Mouse (Mus musculus): ENCODE data around the gene Hist1h2ad. TPM values are rescaled to one million over a fixed set of nuclear protein-coding genes. Genes with fewer than 3 reads are reported as not detected.
"Not testable (repeated sequence)": the region's sequence is repeated elsewhere in the genome, so short reads cannot be mapped to it uniquely, and the experiment has no call there.

The Hist1h2ad gene
- polyA plus RNA-seq, 1 experiment from 2014 or later, result 4.6 TPM

- ATAC-seq (ENCODE audit: borderline replicate concordance, extremely low read depth, low FRiP score, low TSS enrichment), result peak; percentile 96
- Histone ChIP-seq H3K4me2 (peak within 1 kb of the TSS; percentile 67), H3K9ac (peak within 1 kb of the TSS; percentile 58), H3K27ac (peak within 1 kb of the TSS; percentile 93), H3K4me3 (peak within 1 kb of the TSS; percentile 49)
- not testable (repeated sequence) for H3K9me3 ChIP-seq, H3K27me3 ChIP-seq, H3K36me3 ChIP-seq, H3K4me1 ChIP-seq
- under 1% methylated on average over 36 of the region's 42 CpGs for WGBS
Measured at GRCm38 (mm10) chr13:23542999-23543607, 31.1 kb upstream of the Hist1h2ad start, which contains the start of gene Hist1h2bh. TSS of gene Hist1h2bh (minus strand) at chr13:23543392.

- Histone ChIP-seq H3K27me3 (no peaks in the 10 kb centered on the region), H3K9me3 (no peaks in the 10 kb centered on the region), H3K4me3 (peak within 1 kb of the TSS; percentile 49), H3K4me2 (peak within 1 kb of the TSS; percentile 67), H3K36me3 (no peaks in the 10 kb centered on the region), H3K9ac (peak within 1 kb of the TSS; percentile 58), H3K27ac (peak within 1 kb of the TSS; percentile 93), H3K4me1 (peaks cover 3% of the 10 kb centered on the region; the same call in 1 of the 2 replicates)
- peak; percentile 92 for ATAC-seq (ENCODE audit: borderline replicate concordance, extremely low read depth, low FRiP score, low TSS enrichment)
- WGBS, result under 1% methylated on average over 24 of the region's 45 CpGs
Measured at GRCm38 (mm10) chr13:23543965-23544786, 30.0 kb upstream of the Hist1h2ad start, which contains the start of gene Hist1h3f. TSS of gene Hist1h3f (plus strand) at chr13:23544052.

GRCm38 (mm10) chr13:23544787-23545120, 29.4 kb upstream of the Hist1h2ad start:
- H3K4me1 ChIP-seq, H3K27me3 ChIP-seq, H3K9me3 ChIP-seq, H3K36me3 ChIP-seq: not testable (repeated sequence)
- H3K4me3 ChIP-seq, result peak overlapping the region; percentile 49
- H3K9ac ChIP-seq, result peak overlapping the region; percentile 49
- ATAC-seq (ENCODE audit: borderline replicate concordance, extremely low read depth, low FRiP score, low TSS enrichment), result peak; percentile 2; the same call in 1 of the 2 replicates
- WGBS, result 2% methylated on average over 11 of the region's 14 CpGs
- peak overlapping the region; percentile 67 for H3K4me2 ChIP-seq
- peak overlapping the region; percentile 93 for H3K27ac ChIP-seq

- no peaks in the 10 kb centered on the region for H3K27me3 ChIP-seq
- no peak for ATAC-seq (ENCODE audit: borderline replicate concordance, extremely low read depth, low FRiP score, low TSS enrichment)
- no peak overlapping the region for H3K9ac ChIP-seq
- no peaks in the 10 kb centered on the region for H3K36me3 ChIP-seq
- no peak overlapping the region for H3K4me2 ChIP-seq
- peaks cover 6% of the 10 kb centered on the region; the same call in 1 of the 2 replicates for H3K4me1 ChIP-seq
- no peaks in the 10 kb centered on the region for H3K9me3 ChIP-seq
- H3K27ac ChIP-seq, result 0 out of 2 replicates have a peak overlapping the region, but pooled peaks have one; percentile 37
- H3K4me3 ChIP-seq, result no peak overlapping the region
- 53% methylated on average over 5 of the region's 5 CpGs for WGBS
Measured at GRCm38 (mm10) chr13:23546694-23547093, 27.5 kb upstream of the Hist1h2ad start.

- no peaks in the 10 kb centered on the region for H3K9me3 ChIP-seq
- H3K4me3 ChIP-seq, result peak overlapping the region; percentile 48
- H3K4me2 ChIP-seq, result peak overlapping the region; percentile 62
- no peaks in the 10 kb centered on the region for H3K27me3 ChIP-seq
- no peak for ATAC-seq (ENCODE audit: borderline replicate concordance, extremely low read depth, low FRiP score, low TSS enrichment)
- peaks cover 10% of the 10 kb centered on the region for H3K4me1 ChIP-seq
- peak overlapping the region; percentile 93 for H3K27ac ChIP-seq
- peak overlapping the region; percentile 54 for H3K9ac ChIP-seq
- H3K36me3 ChIP-seq, result no peaks in the 10 kb centered on the region
- WGBS, result 10% methylated on average over 3 of the region's 3 CpGs
Measured at GRCm38 (mm10) chr13:23550761-23551145, 23.4 kb upstream of the Hist1h2ad start.

GRCm38 (mm10) chr13:23551146-23551834, 22.9 kb upstream of the Hist1h2ad start, which contains the start of gene Hist1h4f:
TSS of gene Hist1h4f (minus strand) at chr13:23551648.
- Histone ChIP-seq H3K4me2 (peak within 1 kb of the TSS; percentile 62), H3K27ac (peak within 1 kb of the TSS; percentile 93), H3K4me3 (peak within 1 kb of the TSS; percentile 48), H3K9ac (peak within 1 kb of the TSS; percentile 54)
- under 1% methylated on average over 47 of the region's 47 CpGs for WGBS
- H3K27me3 ChIP-seq, H3K36me3 ChIP-seq, H3K9me3 ChIP-seq, H3K4me1 ChIP-seq: not testable (repeated sequence)
- peak; percentile 81 for ATAC-seq (ENCODE audit: borderline replicate concordance, extremely low read depth, low FRiP score, low TSS enrichment)

- no peak for ATAC-seq (ENCODE audit: borderline replicate concordance, extremely low read depth, low FRiP score, low TSS enrichment)
- H3K9me3 ChIP-seq, result no peaks in the 10 kb centered on the region
- peak overlapping the region; percentile 19; the same call in 1 of the 2 replicates for H3K9ac ChIP-seq
- peaks cover 13% of the 10 kb centered on the region for H3K4me1 ChIP-seq
- peak overlapping the region; percentile 62 for H3K4me2 ChIP-seq
- peak overlapping the region; percentile 93 for H3K27ac ChIP-seq
- H3K4me3 ChIP-seq, result peak overlapping the region; percentile 48
- H3K36me3 ChIP-seq, result no peaks in the 10 kb centered on the region
- WGBS, result 39% methylated on average over 8 of the region's 8 CpGs
- no peaks in the 10 kb centered on the region for H3K27me3 ChIP-seq
Measured at GRCm38 (mm10) chr13:23551931-23552914, 22.0 kb upstream of the Hist1h2ad start.

- 0 out of 2 replicates have a peak within 1 kb of the TSS, but pooled peaks have one; percentile 19 for H3K9ac ChIP-seq
- H3K27ac ChIP-seq, result peak within 1 kb of the TSS; percentile 99
- H3K9me3 ChIP-seq, result no peaks in the 10 kb centered on the region
- peak within 1 kb of the TSS; percentile 87 for H3K4me2 ChIP-seq
- peaks cover 13% of the 10 kb centered on the region for H3K4me1 ChIP-seq
- no peaks in the 10 kb centered on the region for H3K36me3 ChIP-seq
- no peaks in the 10 kb centered on the region for H3K27me3 ChIP-seq
- ATAC-seq (ENCODE audit: borderline replicate concordance, extremely low read depth, low FRiP score, low TSS enrichment), result no peak
- H3K4me3 ChIP-seq, result no peak within 1 kb of the TSS
Measured at GRCm38 (mm10) chr13:23552962-23553361, 21.2 kb upstream of the Hist1h2ad start, which contains the start of gene Hist1h1d. TSS of gene Hist1h1d (plus strand) at chr13:23553262.

- Histone ChIP-seq H3K9ac (peak overlapping the region; percentile 92; the same call in 1 of the 2 replicates), H3K9me3 (no peaks in the 10 kb centered on the region), H3K4me1 (peaks cover 13% of the 10 kb centered on the region), H3K4me2 (peak overlapping the region; percentile 87), H3K27me3 (no peaks in the 10 kb centered on the region), H3K27ac (peak overlapping the region; percentile 99), H3K4me3 (peak overlapping the region; percentile 62), H3K36me3 (no peaks in the 10 kb centered on the region)
- no peak for ATAC-seq (ENCODE audit: borderline replicate concordance, extremely low read depth, low FRiP score, low TSS enrichment)
- WGBS, result 15% methylated on average over 9 of the region's 9 CpGs
Measured at GRCm38 (mm10) chr13:23554393-23554792, 19.8 kb upstream of the Hist1h2ad start.

GRCm38 (mm10) chr13:23554925-23555838, 19.0 kb upstream of the Hist1h2ad start:
- Histone ChIP-seq H3K36me3 (no peaks in the 10 kb centered on the region), H3K27me3 (no peaks in the 10 kb centered on the region), H3K4me1 (peaks cover 13% of the 10 kb centered on the region), H3K4me2 (peak overlapping the region; percentile 87), H3K9me3 (no peaks in the 10 kb centered on the region), H3K27ac (peak overlapping the region; percentile 99), H3K4me3 (peak overlapping the region; percentile 62), H3K9ac (peak overlapping the region; percentile 92)
- WGBS, result under 1% methylated on average over 54 of the region's 54 CpGs
- ATAC-seq (ENCODE audit: borderline replicate concordance, extremely low read depth, low FRiP score, low TSS enrichment), result peak; percentile 90
